Mouse (Mus musculus): ENCODE measurements around the gene Cyp46a1. TPM values are rescaled to one million over a fixed set of nuclear protein-coding genes. Genes with fewer than 3 reads are reported as not detected.

Cyp46a1 gene
- total RNA-seq, 1 experiment from 2014 or later, result 0.10 TPM

Other genes with a start within 250 kb of the Cyp46a1 start
- 99.8 and 107 TPM in 2 replicates for gene Setd3, start 155.1 kb upstream of the Cyp46a1 start, total RNA-seq (2017)
- gene Ccnk, start 154.8 kb upstream of the Cyp46a1 start, total RNA-seq (2017), result 15.1 and 20.9 TPM in 2 replicates
- gene Ccdc85c, start 59.0 kb upstream of the Cyp46a1 start, total RNA-seq (2017), result 1.4 and 4.4 TPM in 2 replicates
- gene Hhipl1, start 28.1 kb upstream of the Cyp46a1 start, total RNA-seq (2017), result not detected in 2 replicates
- not detected in 2 replicates for gene Eml1, start 36.6 kb downstream of the Cyp46a1 start, total RNA-seq (2017)
- 19.3 and 40.1 TPM in 2 replicates for gene Evl, start 220.3 kb downstream of the Cyp46a1 start, total RNA-seq (2017)

Data from hematopoietic stem cell, adult 5-6 weeks (primary cell).